Mouse (Mus musculus): ENCODE measurements around the gene Erp27. TPM values are rescaled to one million over a fixed set of nuclear protein-coding genes. Genes with fewer than 3 reads are reported as not detected.
A peak's percentile ranks its signal among the peaks of the same experiment; 100 is the strongest.

The Erp27 gene
- polyA plus RNA-seq, 1 experiment from 2014 or later, result 0.18 TPM

GRCm38 (mm10) chr6:136917885-136918284 is 4.1 kb downstream of the Erp27 start:
- H3K9ac ChIP-seq (ENCODE audit: low read depth, low read length), result no peak overlapping the region
- H3K9me3 ChIP-seq (replicated peaks; ENCODE audit: control insufficient read depth, low read length, poor library complexity, severe bottlenecking), result no peaks in the 10 kb centered on the region
- H3K27me3 ChIP-seq (ENCODE audit: control insufficient read depth, insufficient read depth, low read depth, low read length), result no peaks in the 10 kb centered on the region
- no peak overlapping the region for H3K4me3 ChIP-seq (ENCODE audit: low read depth, low read length)
- H3K4me2 ChIP-seq (ENCODE audit: low read length), result no peak overlapping the region
- H3K4me1 ChIP-seq (ENCODE audit: control insufficient read depth, insufficient read depth, low read length), result peaks cover 5% of the 10 kb centered on the region
- H3K36me3 ChIP-seq (ENCODE audit: control insufficient read depth, insufficient read depth, low read length), result no peaks in the 10 kb centered on the region
- ATAC-seq, result no peak
- H3K27ac ChIP-seq (ENCODE audit: low read length), result no peak overlapping the region
- 5% methylated on average over 2 of the region's 2 CpGs for WGBS

GRCm38 (mm10) chr6:136915721-136916395 is 6.1 kb downstream of the Erp27 start:
- no peak for ATAC-seq
- Histone ChIP-seq H3K27ac (ENCODE audit: low read length) (no peak overlapping the region), H3K4me3 (ENCODE audit: low read depth, low read length) (no peak overlapping the region), H3K9ac (ENCODE audit: low read depth, low read length) (no peak overlapping the region), H3K27me3 (ENCODE audit: control insufficient read depth, insufficient read depth, low read depth, low read length) (no peaks in the 10 kb centered on the region), H3K36me3 (ENCODE audit: control insufficient read depth, insufficient read depth, low read length) (no peaks in the 10 kb centered on the region), H3K9me3 (replicated peaks; ENCODE audit: control insufficient read depth, low read length, poor library complexity, severe bottlenecking) (no peaks in the 10 kb centered on the region), H3K4me1 (ENCODE audit: control insufficient read depth, insufficient read depth, low read length) (peaks cover 5% of the 10 kb centered on the region), H3K4me2 (ENCODE audit: low read length) (no peak overlapping the region)
- 93% methylated on average over 8 of the region's 8 CpGs for WGBS

- Histone ChIP-seq H3K27me3 (ENCODE audit: control insufficient read depth, insufficient read depth, low read depth, low read length) (no peaks in the 10 kb centered on the region), H3K9me3 (replicated peaks; ENCODE audit: control insufficient read depth, low read length, poor library complexity, severe bottlenecking) (no peaks in the 10 kb centered on the region), H3K4me1 (ENCODE audit: control insufficient read depth, insufficient read depth, low read length) (peaks cover 5% of the 10 kb centered on the region), H3K9ac (ENCODE audit: low read depth, low read length) (no peak overlapping the region), H3K4me2 (ENCODE audit: low read length) (no peak overlapping the region), H3K27ac (ENCODE audit: low read length) (no peak overlapping the region), H3K36me3 (ENCODE audit: control insufficient read depth, insufficient read depth, low read length) (no peaks in the 10 kb centered on the region), H3K4me3 (ENCODE audit: low read depth, low read length) (no peak overlapping the region)
- ATAC-seq, result no peak
- 94% methylated on average over 6 of the region's 6 CpGs for WGBS
These were observed 7.7 kb downstream of the Erp27 start for GRCm38 (mm10) chr6:136914234-136914633.

- peak overlapping the region; percentile 62 for H3K4me2 ChIP-seq (ENCODE audit: low read length)
- no peak overlapping the region for H3K27ac ChIP-seq (ENCODE audit: low read length)
- H3K9me3 ChIP-seq (replicated peaks; ENCODE audit: control insufficient read depth, low read length, poor library complexity, severe bottlenecking), result no peaks in the 10 kb centered on the region
- no peaks in the 10 kb centered on the region for H3K36me3 ChIP-seq (ENCODE audit: control insufficient read depth, insufficient read depth, low read length)
- no peak for ATAC-seq
- WGBS, result 16% methylated on average over 18 of the region's 18 CpGs
- no peaks in the 10 kb centered on the region for H3K27me3 ChIP-seq (ENCODE audit: control insufficient read depth, insufficient read depth, low read depth, low read length)
- peak overlapping the region; percentile 28 for H3K4me3 ChIP-seq (ENCODE audit: low read depth, low read length)
- H3K4me1 ChIP-seq (ENCODE audit: control insufficient read depth, insufficient read depth, low read length), result peaks cover 5% of the 10 kb centered on the region
- peak overlapping the region; percentile 22; the same call in 1 of the 2 replicates for H3K9ac ChIP-seq (ENCODE audit: low read depth, low read length)
These were observed 8.4 kb downstream of the Erp27 start for GRCm38 (mm10) chr6:136913384-136914126.

- peaks cover 5% of the 10 kb centered on the region for H3K4me1 ChIP-seq (ENCODE audit: control insufficient read depth, insufficient read depth, low read length)
- no peaks in the 10 kb centered on the region for H3K9me3 ChIP-seq (replicated peaks; ENCODE audit: control insufficient read depth, low read length, poor library complexity, severe bottlenecking)
- no peaks in the 10 kb centered on the region for H3K36me3 ChIP-seq (ENCODE audit: control insufficient read depth, insufficient read depth, low read length)
- H3K27me3 ChIP-seq (ENCODE audit: control insufficient read depth, insufficient read depth, low read depth, low read length), result no peaks in the 10 kb centered on the region
- H3K4me2 ChIP-seq (ENCODE audit: low read length), result no peak overlapping the region
- H3K9ac ChIP-seq (ENCODE audit: low read depth, low read length), result no peak overlapping the region
- no peak overlapping the region for H3K27ac ChIP-seq (ENCODE audit: low read length)
- ATAC-seq, result no peak
- WGBS, result 71% methylated on average over 1 of the region's 2 CpGs
- H3K4me3 ChIP-seq (ENCODE audit: low read depth, low read length), result no peak overlapping the region
These were observed 9.2 kb downstream of the Erp27 start for GRCm38 (mm10) chr6:136912751-136913265.

GRCm38 (mm10) chr6:136910247-136910890 is 11.6 kb downstream of the Erp27 start:
- no peak overlapping the region for H3K4me3 ChIP-seq (ENCODE audit: low read depth, low read length)
- H3K27ac ChIP-seq (ENCODE audit: low read length), result no peak overlapping the region
- 86% methylated on average over 9 of the region's 9 CpGs for WGBS
- no peak overlapping the region for H3K9ac ChIP-seq (ENCODE audit: low read depth, low read length)
- H3K36me3 ChIP-seq (ENCODE audit: control insufficient read depth, insufficient read depth, low read length), result no peaks in the 10 kb centered on the region
- peaks cover 5% of the 10 kb centered on the region for H3K4me1 ChIP-seq (ENCODE audit: control insufficient read depth, insufficient read depth, low read length)
- no peak overlapping the region for H3K4me2 ChIP-seq (ENCODE audit: low read length)
- no peak for ATAC-seq
- H3K9me3 ChIP-seq (replicated peaks; ENCODE audit: control insufficient read depth, low read length, poor library complexity, severe bottlenecking), result no peaks in the 10 kb centered on the region
- no peaks in the 10 kb centered on the region for H3K27me3 ChIP-seq (ENCODE audit: control insufficient read depth, insufficient read depth, low read depth, low read length)

GRCm38 (mm10) chr6:136906937-136907293 is 15.1 kb downstream of the Erp27 start:
- Histone ChIP-seq H3K9me3 (replicated peaks; ENCODE audit: control insufficient read depth, low read length, poor library complexity, severe bottlenecking) (no peaks in the 10 kb centered on the region), H3K4me2 (ENCODE audit: low read length) (no peak overlapping the region), H3K27ac (ENCODE audit: low read length) (no peak overlapping the region), H3K4me1 (ENCODE audit: control insufficient read depth, insufficient read depth, low read length) (no peaks in the 10 kb centered on the region), H3K4me3 (ENCODE audit: low read depth, low read length) (no peak overlapping the region), H3K9ac (ENCODE audit: low read depth, low read length) (no peak overlapping the region), H3K27me3 (ENCODE audit: control insufficient read depth, insufficient read depth, low read depth, low read length) (no peaks in the 10 kb centered on the region), H3K36me3 (ENCODE audit: control insufficient read depth, insufficient read depth, low read length) (no peaks in the 10 kb centered on the region)
- ATAC-seq, result no peak
- WGBS, result 81% methylated on average over 10 of the region's 10 CpGs

GRCm38 (mm10) chr6:136906283-136906936 is 15.6 kb downstream of the Erp27 start:
- no peaks in the 10 kb centered on the region for H3K27me3 ChIP-seq (ENCODE audit: control insufficient read depth, insufficient read depth, low read depth, low read length)
- H3K27ac ChIP-seq (ENCODE audit: low read length), result no peak overlapping the region
- no peak for ATAC-seq
- H3K4me3 ChIP-seq (ENCODE audit: low read depth, low read length), result no peak overlapping the region
- no peaks in the 10 kb centered on the region for H3K4me1 ChIP-seq (ENCODE audit: control insufficient read depth, insufficient read depth, low read length)
- H3K36me3 ChIP-seq (ENCODE audit: control insufficient read depth, insufficient read depth, low read length), result no peaks in the 10 kb centered on the region
- WGBS, result 92% methylated on average over 19 of the region's 19 CpGs
- H3K4me2 ChIP-seq (ENCODE audit: low read length), result no peak overlapping the region
- H3K9me3 ChIP-seq (replicated peaks; ENCODE audit: control insufficient read depth, low read length, poor library complexity, severe bottlenecking), result no peaks in the 10 kb centered on the region
- no peak overlapping the region for H3K9ac ChIP-seq (ENCODE audit: low read depth, low read length)

All from midbrain, embryonic 16.5 days (tissue).